Mouse (Mus musculus) Muller cell, postnatal 12 days (primary cell): Measurements from ENCODE around the gene C77080.
A peak's percentile ranks its signal among the peaks of the same experiment; 100 is the strongest.

Experiments
- DNase-seq: peaks from one replicate; pipeline ENCODE4 v3.0.0-alpha.2; 2015; ENCODE audit errors: inconsistent ontology term

Gene C77080

GRCm38 (mm10) chr4:129261196-129261595, at the start of gene C77080:
C77080 (minus strand) TSS chr4:129261404.
- DNase-seq, result no peak

DNA sequence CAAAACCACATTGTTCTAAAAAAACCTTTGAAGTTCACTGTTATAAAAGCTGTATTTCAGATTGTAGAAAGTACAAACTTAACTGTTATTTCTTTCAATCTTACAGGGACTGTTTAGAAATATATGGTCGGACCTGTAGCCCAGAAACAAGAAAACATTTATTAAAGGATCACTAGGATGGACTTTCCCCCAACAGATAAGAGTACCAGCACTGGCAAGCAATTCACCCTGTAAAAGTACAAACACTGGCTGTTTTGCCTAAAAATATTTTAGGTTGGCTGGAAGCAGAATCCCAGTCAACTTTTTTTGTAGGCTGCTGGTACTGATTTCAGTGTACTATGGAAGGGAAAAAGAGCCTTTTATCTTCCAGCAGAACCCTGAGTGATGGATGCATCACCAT, 46.7 kb upstream of the C77080 start:
- DNase-seq, result no peak

GRCm38 (mm10) chr4:129304306-129304705, 43.1 kb upstream of the C77080 start:
- no peak for DNase-seq

GRCm38 (mm10) chr4:129303816-129304215, 42.6 kb upstream of the C77080 start:
- peak; percentile 37 for DNase-seq

DNA sequence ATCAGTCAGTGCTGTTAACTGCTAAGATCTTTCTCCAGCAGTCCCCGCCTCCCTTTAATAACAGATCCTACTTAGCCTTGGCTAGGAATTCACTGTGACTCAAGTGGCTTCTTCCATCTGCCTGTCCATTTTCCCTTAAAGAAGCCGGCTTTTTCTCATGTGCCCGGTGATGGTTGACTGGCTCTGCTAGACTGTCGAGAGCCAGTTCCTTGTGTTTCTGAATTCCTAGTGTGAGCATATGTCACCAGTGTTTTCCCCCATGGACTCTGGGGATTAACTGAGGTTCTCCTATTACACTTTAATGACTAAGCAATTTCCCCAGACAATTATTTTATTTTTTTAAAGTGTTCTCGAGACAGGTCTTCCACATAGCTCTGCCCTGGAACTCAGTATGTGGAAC, 42.2 kb upstream of the C77080 start:
- peak; percentile 32 for DNase-seq

GRCm38 (mm10) chr4:129299121-129299520, 37.9 kb upstream of the C77080 start:
- DNase-seq, result peak; percentile 39

DNA sequence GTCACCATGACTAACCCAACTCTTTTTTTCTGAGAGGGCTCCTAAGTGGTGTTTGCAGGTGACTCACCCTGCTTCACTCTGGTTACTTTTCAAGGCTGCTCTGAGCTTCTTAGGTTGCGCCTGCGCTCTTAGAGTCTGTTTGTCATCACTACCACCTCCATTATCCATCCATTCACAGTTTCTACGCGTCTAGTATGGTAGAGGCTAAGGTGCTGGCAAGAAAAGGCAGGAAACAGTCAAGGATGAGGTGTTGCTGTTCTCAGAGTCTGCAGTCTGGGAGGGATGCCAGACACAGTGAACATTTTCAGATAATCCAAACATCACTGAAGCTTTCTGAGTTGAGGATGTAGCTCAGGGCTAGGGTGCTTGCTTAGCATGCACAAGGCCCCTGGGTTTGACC, 36.5 kb upstream of the C77080 start:
- DNase-seq, result no peak

DNA sequence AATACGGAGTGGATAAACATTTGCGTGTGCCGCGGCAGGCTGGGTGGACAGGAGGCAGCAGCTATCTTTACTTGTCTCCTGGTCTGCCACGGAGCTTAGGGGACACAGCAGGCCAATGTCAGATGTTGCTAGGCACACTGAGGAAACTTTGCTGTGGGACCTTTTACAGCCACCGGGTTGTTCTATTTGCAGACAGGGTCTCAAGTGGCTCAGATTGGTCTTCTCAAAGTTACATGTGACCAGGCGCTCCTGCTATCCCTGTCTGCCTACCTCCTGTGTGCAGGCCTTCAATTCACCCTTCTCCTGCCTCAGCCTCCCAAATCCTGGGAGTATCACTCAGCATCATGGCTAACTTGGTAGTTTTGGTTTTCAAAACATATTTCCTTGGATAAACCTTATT, 34.9 kb upstream of the C77080 start:
- no peak for DNase-seq

DNA sequence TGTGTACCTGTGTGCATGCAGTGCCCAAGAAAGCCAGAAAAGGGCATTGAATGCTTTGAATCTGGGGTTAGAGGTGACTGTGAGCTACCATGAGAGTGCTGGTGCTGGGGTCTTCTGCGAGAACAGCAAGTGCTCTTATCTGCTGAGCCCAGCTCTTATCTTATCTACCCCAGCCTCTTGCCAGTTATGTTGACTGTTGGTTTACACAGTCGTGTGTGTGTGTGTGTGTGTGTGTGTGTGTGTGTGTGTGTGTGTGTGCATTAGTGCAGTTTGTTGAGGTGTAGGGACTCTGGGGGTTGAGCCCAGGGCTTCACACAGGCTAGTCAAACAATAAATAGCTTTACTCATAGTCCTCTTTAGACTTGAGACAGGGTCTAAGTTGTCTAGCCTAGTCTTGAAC, 34.0 kb upstream of the C77080 start:
- no peak for DNase-seq

- DNase-seq, result no peak
Measured at GRCm38 (mm10) chr4:129293702-129294101, 32.5 kb upstream of the C77080 start.

- no peak for DNase-seq
Measured at GRCm38 (mm10) chr4:129292831-129293230, 31.6 kb upstream of the C77080 start.

- no peak for DNase-seq
Measured at GRCm38 (mm10) chr4:129289671-129290070, 28.5 kb upstream of the C77080 start.

GRCm38 (mm10) chr4:129288067-129288466, 26.9 kb upstream of the C77080 start:
- peak; percentile 30 for DNase-seq

GRCm38 (mm10) chr4:129287472-129287981, 26.3 kb upstream of the C77080 start, which contains the start of gene Sync:
Sync (plus strand) TSS chr4:129287617.
- DNase-seq, result peak; percentile 70

DNA sequence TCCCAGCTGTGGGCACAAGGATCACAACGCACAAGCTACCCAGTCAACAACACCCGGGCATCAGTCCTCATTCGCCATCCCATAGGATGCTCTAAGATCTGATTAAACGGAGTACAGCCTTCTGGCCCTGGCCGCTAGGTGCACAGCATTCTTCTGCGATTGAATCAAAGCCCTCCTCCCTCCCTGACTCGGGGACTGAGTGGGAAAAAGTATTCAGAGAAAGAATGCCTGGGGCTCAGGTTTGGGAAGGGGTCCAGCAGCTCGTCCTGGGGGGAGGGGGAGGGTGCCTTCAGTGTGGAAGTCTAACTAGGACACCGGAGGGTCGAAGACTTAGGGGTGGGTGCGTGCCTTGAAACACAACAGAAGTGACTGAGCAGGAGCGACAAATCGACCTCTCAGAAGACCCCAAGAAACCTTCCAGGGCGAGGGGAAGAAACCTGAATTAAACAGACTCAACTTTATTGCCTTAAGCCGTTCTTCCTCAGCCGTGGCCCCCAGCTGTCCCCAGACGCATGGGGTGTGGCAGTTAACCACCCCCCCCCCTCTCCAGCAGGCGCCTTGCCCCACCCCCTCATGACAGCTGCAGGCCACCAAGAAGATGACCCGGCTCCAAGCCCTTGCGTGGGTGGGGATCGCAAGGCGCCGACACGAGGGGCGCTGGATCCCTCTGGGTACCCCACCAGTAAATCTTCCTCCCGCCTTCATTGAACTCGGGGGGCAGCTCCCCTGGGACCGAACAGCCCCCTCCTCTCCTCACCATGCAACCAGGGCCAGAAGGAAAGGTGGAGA, 25.7 kb upstream of the C77080 start:
- DNase-seq, result peak; percentile 89

DNA sequence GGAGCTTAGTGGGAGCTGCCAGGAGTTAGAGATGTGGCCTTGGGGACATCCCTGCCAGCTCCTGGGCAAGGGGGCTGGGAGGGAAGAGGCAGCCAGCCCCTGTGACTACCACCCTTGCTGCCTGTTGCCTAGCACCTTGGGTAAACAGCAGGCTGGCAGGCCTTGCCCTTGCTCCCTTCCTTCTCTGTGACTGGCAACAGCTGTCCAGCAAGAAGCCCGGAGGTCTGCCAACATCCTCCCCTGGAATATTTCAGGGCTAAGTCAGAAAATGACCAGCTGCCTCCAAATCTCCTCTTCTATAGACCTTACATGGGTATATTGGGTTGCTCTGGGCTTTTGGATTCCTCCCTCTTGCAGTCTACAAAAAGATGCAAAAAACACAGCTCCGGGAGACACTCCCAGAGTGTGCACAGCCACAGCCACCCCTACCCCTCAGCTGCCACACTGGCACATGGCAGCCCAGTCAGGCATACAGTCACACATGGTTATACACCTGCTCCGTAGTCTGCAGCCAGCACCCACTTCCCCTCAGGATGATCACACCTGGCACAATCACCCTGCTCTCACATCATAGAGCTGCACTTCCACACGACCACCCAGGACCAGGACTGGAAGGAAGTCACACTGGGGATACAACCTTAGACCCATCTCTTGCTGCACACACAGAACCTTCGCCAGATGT, 24.9 kb upstream of the C77080 start:
- peak; percentile 61 for DNase-seq

- DNase-seq, result no peak
Measured at GRCm38 (mm10) chr4:129284685-129285084, 23.5 kb upstream of the C77080 start.

DNA sequence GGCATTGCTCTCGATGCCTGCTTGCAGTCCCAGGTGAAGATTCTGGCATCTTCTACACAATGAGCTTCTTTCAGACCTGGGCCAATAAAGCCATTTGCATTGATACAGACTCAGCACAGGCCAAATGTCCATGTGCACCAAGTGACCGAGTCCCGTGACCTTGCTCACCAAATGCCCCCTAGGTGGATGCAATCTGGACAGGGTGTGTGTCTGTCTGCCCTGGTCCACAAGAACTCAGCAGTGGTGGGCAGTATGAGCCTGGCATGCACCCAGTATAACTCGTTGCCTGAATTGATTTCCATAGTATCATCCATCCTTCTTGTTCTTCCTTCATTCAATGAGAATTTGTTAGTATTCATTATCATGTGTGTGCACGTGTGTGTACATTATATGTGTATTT, 22.0 kb upstream of the C77080 start:
- no peak for DNase-seq

DNA sequence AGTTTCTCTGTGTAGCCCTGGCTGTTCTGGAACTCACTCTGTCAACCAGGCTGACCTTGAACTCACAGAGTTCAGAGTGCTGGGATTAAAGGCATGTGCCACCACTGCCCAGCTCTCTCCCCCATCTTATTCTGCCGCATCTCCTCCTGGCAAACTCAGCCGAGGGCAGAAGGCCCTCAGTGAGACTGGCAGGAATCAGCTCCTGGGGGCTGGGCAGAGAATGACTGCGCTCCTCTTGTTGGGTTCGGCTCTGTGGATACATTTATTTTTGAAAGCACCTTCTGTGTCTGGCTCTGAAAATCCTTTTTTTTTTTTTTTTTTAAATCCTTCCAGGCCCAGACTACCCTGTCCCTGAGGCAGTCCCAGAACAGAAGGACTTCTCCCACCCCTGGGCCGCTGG, 21.6 kb upstream of the C77080 start:
- DNase-seq, result no peak

DNA sequence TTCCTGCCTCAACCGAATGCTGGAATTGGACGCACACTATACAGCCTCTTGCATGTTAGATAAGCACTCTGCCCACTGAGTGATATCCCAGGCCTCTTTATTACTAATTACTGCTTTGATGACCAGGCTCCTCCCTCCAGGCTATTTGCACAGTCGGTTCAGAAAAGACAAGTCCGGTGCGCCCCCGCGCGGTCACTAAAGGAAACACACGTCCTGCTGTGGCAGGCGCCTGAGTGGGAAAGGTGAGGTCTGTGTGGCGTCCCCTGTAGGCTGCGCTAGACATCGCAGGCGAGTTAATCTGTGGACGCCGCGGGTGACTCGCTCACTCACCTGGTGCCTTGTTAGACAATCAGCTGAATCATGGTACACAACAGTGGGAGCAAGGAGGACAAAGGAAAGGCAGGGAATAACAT, 15.3 kb upstream of the C77080 start:
- DNase-seq, result peak; percentile 97

DNA sequence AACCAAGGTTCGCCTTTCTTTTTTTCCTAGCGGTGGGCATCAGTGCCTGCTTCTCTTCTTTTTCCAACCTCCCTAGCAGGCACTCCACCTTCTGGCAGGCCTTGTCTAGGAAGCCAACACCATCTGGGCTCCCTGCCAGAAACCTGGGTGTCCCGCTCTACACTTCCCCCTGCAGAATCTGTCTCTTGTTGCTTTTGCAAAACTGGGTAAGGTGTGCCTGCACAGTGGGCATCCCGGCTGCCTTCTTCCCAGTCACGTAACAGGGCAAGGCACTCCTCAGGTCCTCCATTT, 11.5 kb upstream of the C77080 start:
- DNase-seq, result peak; percentile 54

- DNase-seq, result no peak
Measured at GRCm38 (mm10) chr4:129271991-129272755, 11.0 kb upstream of the C77080 start.
